Mouse (Mus musculus) cortical plate, adult 2 months (tissue): Measurements from ENCODE around the gene Pnma5. TPM values are rescaled to one million over a fixed set of nuclear protein-coding genes. Genes with fewer than 3 reads are reported as not detected.
A peak's percentile ranks its signal among the peaks of the same experiment; 100 is the strongest.
"Not testable (repeated sequence)": the region's sequence is repeated elsewhere in the genome, so short reads cannot be mapped to it uniquely, and the experiment has no call there.

ENCODE experiments used
- H3K27ac ChIP-seq: fragments of 200-500 bp; 2 replicates; pipeline ENCODE4 v1.5.1; 2012; ENCODE audit warnings: low read length, control low read depth, inconsistent platforms; ENCODE audit not compliant: insufficient read depth
- H3K4me1 ChIP-seq: fragments of 200-500 bp; 2 replicates; pipeline ENCODE4 v1.6.1; 2011; ENCODE audit warnings: low read length; ENCODE audit not compliant: control insufficient read depth, insufficient read depth
- H3K4me3 ChIP-seq: fragments of 200-500 bp; 2 replicates; pipeline ENCODE4 v1.5.1; 2011; ENCODE audit warnings: mild to moderate bottlenecking, low read length, control low read depth; ENCODE audit not compliant: insufficient read depth
- CTCF ChIP-seq: fragments of 200-500 bp; IDR thresholded peaks from 2 replicates; pipeline ENCODE4 v1.5.1; 2011; ENCODE audit warnings: mild to moderate bottlenecking, control low read depth, low read length; ENCODE audit not compliant: insufficient read depth; ENCODE audit errors: extremely low read depth
- POLR2A ChIP-seq: fragments of 200-500 bp; IDR thresholded peaks from 2 replicates; pipeline ENCODE4 v1.6.1; 2011; ENCODE audit warnings: mild to moderate bottlenecking, low read length, control low read depth; ENCODE audit not compliant: insufficient read depth; ENCODE audit errors: extremely low read depth
- polyA plus RNA-seq: library from polyadenylated mRNA; depleted of rRNA; stranded (reverse); fragments of >200 nt; gene quantifications from 2 replicates; pipeline ENCODE4 v1.2.3, GENCODE M21; 2012; rRNA removed

Gene Pnma5
- 0.13 and 0.25 TPM in 2 replicates for polyA plus RNA-seq

DNA sequence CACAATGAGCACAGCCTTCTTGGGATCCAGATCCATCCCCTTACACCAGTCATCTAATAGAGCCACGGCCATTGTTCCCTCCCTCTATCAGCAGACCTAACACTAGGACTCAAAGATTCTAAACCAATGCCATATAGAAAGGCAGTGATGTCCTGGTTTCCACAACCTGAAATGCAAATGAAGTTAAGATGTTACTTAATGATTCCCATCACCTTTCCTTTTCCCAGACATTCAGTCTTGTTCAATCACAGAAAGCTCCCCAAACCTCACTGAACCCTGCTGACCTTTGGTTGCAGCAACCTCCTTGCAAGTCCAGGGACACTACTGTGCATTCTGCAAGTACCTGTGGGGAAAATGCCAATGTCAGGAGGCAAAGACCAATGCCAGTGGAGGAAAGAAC lies at the start of gene Pnma5:
TSS of gene Pnma5 (minus strand) at position 101 of the 400 bp plus-strand sequence.
- H3K4me3 ChIP-seq, result no peak within 1 kb of the TSS
- no peak within 1 kb of the TSS for H3K27ac ChIP-seq
- no peak for TF ChIP-seq POLR2A
- no peak for TF ChIP-seq CTCF
- no peaks in the 10 kb centered on the region for H3K4me1 ChIP-seq

- H3K4me1 ChIP-seq, H3K27ac ChIP-seq, H3K4me3 ChIP-seq: not testable (repeated sequence)
Measured at GRCm38 (mm10) chrX:73082267-73083055, 45.6 kb upstream of the Pnma5 start, which contains the start of gene Xlr4a. Gene Xlr4a, minus strand, starts transcription at chrX:73082478.

GRCm38 (mm10) chrX:73066765-73067312 lies 29.9 kb upstream of the Pnma5 start:
- H3K4me1 ChIP-seq, H3K27ac ChIP-seq: not testable (repeated sequence)

DNA sequence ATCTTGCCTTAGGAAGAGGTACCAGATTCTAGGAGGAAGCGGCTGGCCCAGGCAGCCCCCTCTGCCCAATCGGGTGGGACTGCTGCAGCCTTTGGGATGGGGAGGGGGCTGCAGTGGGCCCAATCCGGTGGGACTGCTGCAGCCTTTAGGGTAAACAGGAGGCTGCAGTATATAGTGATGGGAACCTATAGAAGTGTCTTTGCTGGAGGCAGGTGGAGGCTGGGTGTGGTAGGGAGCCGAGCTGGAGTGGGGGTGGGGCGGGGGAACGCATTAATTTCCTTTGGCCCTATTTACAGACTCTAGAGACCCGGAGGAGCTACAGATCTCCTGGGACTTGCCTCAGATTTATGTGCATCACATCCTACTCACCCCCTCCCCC lies 27.5 kb upstream of the Pnma5 start, which contains the start of gene Pnma3:
TSS of gene Pnma3 (plus strand) at position 373 of the 379 bp plus-strand sequence.
- Histone ChIP-seq H3K4me3 (peak within 1 kb of the TSS; percentile 60), H3K27ac (peak within 1 kb of the TSS; percentile 56; the same call in 1 of the 2 replicates), H3K4me1 (no peaks in the 10 kb centered on the region)
- TF ChIP-seq POLR2A, result no peak
- no peak for TF ChIP-seq CTCF

More at GRCm38 (mm10) chrX:73066765-73067312, 29.9 kb upstream of the Pnma5 start:
- not testable (repeated sequence) for H3K4me3 ChIP-seq

GRCm38 (mm10) chrX:73063512-73064414 lies 26.9 kb upstream of the Pnma5 start:
- Histone ChIP-seq H3K27ac (peak overlapping the region; percentile 56; the same call in 1 of the 2 replicates), H3K4me1 (no peaks in the 10 kb centered on the region), H3K4me3 (peak overlapping the region; percentile 60)
- TF ChIP-seq CTCF (no peak), POLR2A (no peak)

DNA sequence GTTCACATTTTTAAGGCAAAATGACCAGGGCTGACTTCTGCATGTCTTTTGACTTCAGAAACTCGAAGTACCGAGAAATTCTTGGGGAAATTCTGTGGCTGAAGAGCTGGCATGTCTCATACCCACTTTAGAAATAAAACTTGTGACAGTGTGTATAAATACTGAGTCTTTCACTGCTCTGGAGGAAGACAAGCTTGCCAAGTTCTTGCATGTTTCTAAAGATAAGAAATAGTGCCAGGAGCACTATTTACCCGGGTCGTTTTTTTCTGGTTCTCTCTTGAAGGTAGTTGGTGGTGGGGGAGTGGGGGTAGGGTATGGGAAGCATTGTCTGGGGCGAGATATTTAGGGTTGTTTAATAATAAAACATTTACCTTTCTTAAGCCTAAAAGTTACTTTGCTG lies 25.4 kb upstream of the Pnma5 start:
- TF ChIP-seq CTCF (no peak), POLR2A (no peak)
- no peak overlapping the region for H3K27ac ChIP-seq
- H3K4me1 ChIP-seq, result no peaks in the 10 kb centered on the region
- H3K4me3 ChIP-seq, result no peak overlapping the region

- Histone ChIP-seq H3K4me3 (no peak overlapping the region), H3K4me1 (no peaks in the 10 kb centered on the region), H3K27ac (no peak overlapping the region)
- TF ChIP-seq POLR2A (no peak), CTCF (no peak)
Measured at GRCm38 (mm10) chrX:73061528-73061927, 24.6 kb upstream of the Pnma5 start.

DNA sequence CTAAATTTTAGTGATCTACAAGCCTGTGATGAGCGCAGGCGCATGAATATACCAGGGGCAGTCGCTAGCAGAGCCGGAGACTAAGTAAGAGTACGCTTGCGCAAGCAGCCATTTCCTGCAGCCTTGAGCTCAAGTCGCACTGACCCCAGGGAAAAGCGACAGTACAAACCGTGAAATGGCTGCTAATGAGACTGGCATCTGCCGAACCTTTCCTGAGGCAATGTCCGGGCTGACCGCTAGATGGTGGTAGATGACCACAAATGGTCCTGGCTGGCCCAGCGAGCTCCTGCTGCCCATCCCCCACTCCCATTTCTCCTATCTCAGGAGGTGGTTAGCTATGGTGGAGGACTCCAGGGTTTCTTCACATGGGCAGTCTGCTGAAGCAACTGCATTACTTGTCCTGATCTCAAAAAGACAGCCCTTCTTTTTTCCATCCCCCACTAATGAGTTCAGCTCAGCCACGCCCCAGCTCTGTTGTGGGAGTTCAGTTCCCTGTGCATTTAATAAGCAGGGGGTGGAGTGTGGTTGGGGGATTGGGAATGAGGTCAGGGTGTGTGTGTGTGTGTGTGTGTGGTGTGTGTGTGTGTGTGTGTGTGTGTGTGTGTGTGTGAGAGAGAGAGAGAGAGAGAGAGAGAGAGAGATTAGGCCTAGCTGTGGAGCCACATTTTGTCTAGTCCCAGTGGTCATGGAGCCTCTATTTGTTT lies 17.1 kb upstream of the Pnma5 start:
- Histone ChIP-seq H3K4me3 (no peak overlapping the region), H3K27ac (no peak overlapping the region)

GRCm38 (mm10) chrX:73039666-73040065 lies 2.8 kb upstream of the Pnma5 start:
- TF ChIP-seq CTCF (no peak), POLR2A (no peak)
- Histone ChIP-seq H3K4me3 (no peak overlapping the region), H3K27ac (no peak overlapping the region), H3K4me1 (no peaks in the 10 kb centered on the region)

More for the DNA sequence above, 17.1 kb upstream of the Pnma5 start:
- H3K4me1 ChIP-seq, result no peaks in the 10 kb centered on the region
- TF ChIP-seq CTCF, result peak; percentile 90
- TF ChIP-seq POLR2A, result peak; percentile 15; the same call in 1 of the 2 replicates
